8 mouse cellular contexts compared by ENCODE assay signal in the genomic region with DNA sequence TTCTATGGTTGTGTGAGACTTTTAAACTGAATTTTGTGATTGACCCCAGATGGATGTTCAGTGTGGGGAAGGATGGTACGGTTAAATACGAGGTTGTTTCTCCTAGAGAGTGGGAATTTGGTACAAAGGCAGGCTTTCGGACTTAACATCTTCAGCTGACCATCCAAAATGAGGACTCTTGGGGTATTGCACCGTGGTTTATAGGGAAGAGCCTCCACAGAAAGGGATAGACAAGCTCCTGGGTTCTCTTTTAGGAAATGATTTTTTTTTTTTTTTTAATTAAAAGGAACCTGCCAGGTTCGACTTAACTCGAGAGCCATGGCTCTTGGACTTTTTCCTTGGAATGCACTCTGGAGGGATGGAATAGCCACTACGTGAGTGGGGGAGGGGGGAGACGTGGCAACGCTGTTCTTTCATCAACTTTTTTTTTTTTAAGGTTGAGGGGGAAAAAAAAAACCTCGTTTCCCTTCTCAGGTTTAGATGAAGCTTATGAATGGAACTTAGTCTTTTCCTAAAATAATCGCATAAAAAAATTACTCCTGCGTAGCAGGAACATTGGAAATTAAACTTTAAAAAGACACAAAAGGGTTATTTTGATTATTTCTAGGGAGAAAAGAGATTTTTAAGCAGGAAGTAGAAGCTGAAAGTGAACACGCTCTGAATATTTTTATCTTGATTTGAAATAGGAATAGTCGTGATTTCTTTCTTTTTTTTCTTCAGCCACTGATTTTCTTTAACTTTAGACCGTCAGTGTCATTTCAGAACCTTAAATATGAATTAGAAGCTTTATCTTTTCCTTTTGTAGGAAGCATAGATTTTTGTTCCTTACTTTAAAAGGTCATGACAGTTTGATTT. TPM values are rescaled to one million over a fixed set of nuclear protein-coding genes. Genes with fewer than 3 reads are reported as not detected.
A peak's percentile ranks its signal among the peaks of the same experiment; 100 is the strongest.
DNase-seq lines count a peak whose midpoint lies in the region; ATAC-seq and TF ChIP-seq lines count a peak whose summit lies in the region.

No protein-coding gene starts in this region.

- H3K9ac ChIP-seq in hindbrain, postnatal 0 days (replicated peaks; ENCODE audit: low read length): peak overlapping the region; percentile 79; the same call in 1 of the 2 replicates
- H3K9ac ChIP-seq in liver, postnatal 0 days (replicated peaks): peak overlapping the region; percentile 90
- H3K9ac ChIP-seq in stomach, embryonic 15.5 days: peak overlapping the region; percentile 88

- TF ChIP-seq EP300 in liver, postnatal 0 days (IDR thresholded peaks at IDR 0.05; ENCODE audit: low read depth): no peak

- peak overlapping the region; percentile 64 for H3K4me2 ChIP-seq in hindbrain, postnatal 0 days (ENCODE audit: low read depth, low read length)
- peak overlapping the region; percentile 80 for H3K4me2 ChIP-seq in liver, postnatal 0 days (ENCODE audit: low read depth, low read length)
- peak overlapping the region; percentile 75 for H3K4me2 ChIP-seq in stomach, embryonic 15.5 days

- H3K9me3 ChIP-seq in hindbrain, postnatal 0 days (ENCODE audit: low read length): no peaks in the 10 kb centered on the region
- H3K9me3 ChIP-seq in liver, postnatal 0 days (ENCODE audit: low read length): no peaks in the 10 kb centered on the region
- H3K9me3 ChIP-seq in stomach, embryonic 15.5 days: no peaks in the 10 kb centered on the region

- peak; percentile 10 to 42 for DNase-seq in lung, adult 18-20 months
- no peak for DNase-seq in lung, postnatal 4 days
- peak; percentile 40 for DNase-seq in embryo, embryonic 9.5 days (ENCODE audit: extremely low spot score)
- DNase-seq in hindbrain, postnatal 0 days (ENCODE audit: low spot score): peak; percentile 24
- DNase-seq in liver, postnatal 0 days: no peak
- no peak for DNase-seq in thymus, postnatal 14 days

- peak overlapping the region; percentile 84; the same call in 1 of the 2 replicates for H3K27ac ChIP-seq in hindbrain, postnatal 0 days
- peak overlapping the region; percentile 84; the same call in 1 of the 2 replicates for H3K27ac ChIP-seq in liver, postnatal 0 days (ENCODE audit: low read depth)
- peak overlapping the region; percentile 96 for H3K27ac ChIP-seq in stomach, embryonic 15.5 days

- H3K4me3 ChIP-seq in hindbrain, postnatal 0 days (ENCODE audit: low read length): peak overlapping the region; percentile 69
- H3K4me3 ChIP-seq in liver, postnatal 0 days (ENCODE audit: low read depth, low read length): peak overlapping the region; percentile 66
- peak overlapping the region; percentile 89 for H3K4me3 ChIP-seq in stomach, embryonic 15.5 days (replicated peaks)

- 0 out of 2 replicates have a peak, but pooled peaks cover 10% of the 10 kb centered on the region for H3K4me1 ChIP-seq in hindbrain, postnatal 0 days (ENCODE audit: insufficient read depth, low read length)
- peaks cover 20% of the 10 kb centered on the region for H3K4me1 ChIP-seq in liver, postnatal 0 days (ENCODE audit: insufficient read depth)
- H3K4me1 ChIP-seq in stomach, embryonic 15.5 days: 0 out of 2 replicates have a peak, but pooled peaks cover 3% of the 10 kb centered on the region

- ATAC-seq in hindbrain, postnatal 0 days: no peak
- ATAC-seq in liver, postnatal 0 days: no peak
- no peak for ATAC-seq in stomach, embryonic 15.5 days (ENCODE audit: insufficient read depth, low FRiP score, low read depth)
- ATAC-seq in erythroid progenitor cell, adult 5-6 weeks (replicated peaks; ENCODE audit: low FRiP score, poor library complexity, severe bottlenecking): no peak

- H3K27me3 ChIP-seq in hindbrain, postnatal 0 days (ENCODE audit: insufficient read depth, low read length): no peaks in the 10 kb centered on the region
- H3K27me3 ChIP-seq in liver, postnatal 0 days (ENCODE audit: insufficient read depth, low read length): no peaks in the 10 kb centered on the region
- no peaks in the 10 kb centered on the region for H3K27me3 ChIP-seq in stomach, embryonic 15.5 days (replicated peaks)

- no peaks in the 10 kb centered on the region for H3K36me3 ChIP-seq in hindbrain, postnatal 0 days (ENCODE audit: insufficient read depth, low read length)
- no peaks in the 10 kb centered on the region for H3K36me3 ChIP-seq in liver, postnatal 0 days (replicated peaks; ENCODE audit: insufficient read depth, low read length)
- H3K36me3 ChIP-seq in stomach, embryonic 15.5 days: no peaks in the 10 kb centered on the region

- TF ChIP-seq CTCF in hindbrain, postnatal 0 days (IDR thresholded peaks at IDR 0.05; ENCODE audit: low read depth): no peak
- TF ChIP-seq CTCF in liver, postnatal 0 days (IDR thresholded peaks at IDR 0.05; ENCODE audit: low read depth): no peak

- 13% methylated on average over 15 of the region's 15 CpGs for WGBS in hindbrain, postnatal 0 days
- 18% methylated on average over 15 of the region's 15 CpGs for WGBS in liver, postnatal 0 days (ENCODE audit: insufficient replicate concordance)
- 11% methylated on average over 15 of the region's 15 CpGs for WGBS in stomach, embryonic 15.5 days

RNA-seq across cellular contexts. Expression of a gene that starts 1.4 kb away (rescaled TPM):
- 17.6 and 18.3 TPM in 2 replicates for total RNA-seq in hindbrain, postnatal 0 days (2014; rRNA removed)
- 12.7 and 13.3 TPM in 2 replicates for polyA plus RNA-seq in hindbrain, postnatal 0 days (2015; fragmentation: Nextera tagmentation; extraction: Ambion mirVana)
- 5.3 and 6.4 TPM in 2 replicates for polyA plus RNA-seq in liver, postnatal 0 days (2015; fragmentation: Nextera tagmentation; extraction: Ambion mirVana)
- 69.7 and 72.9 TPM in 2 replicates for polyA plus RNA-seq in stomach, embryonic 15.5 days (2015; fragmentation: Nextera tagmentation; extraction: Ambion mirVana)
- total RNA-seq in erythroid progenitor cell, adult 5-6 weeks (2015; ENCODE audit: low replicate concordance): 2.5 and 6.5 TPM in 2 replicates
- 8.9 and 12.9 TPM in 2 replicates for total RNA-seq in erythroid progenitor cell, adult 5-6 weeks (2017; ENCODE audit: low replicate concordance)

Comparison
In these comparisons a context has a peak if more than half of its experiments do, and no peak if none do; other contexts are left out.
1. DNase-seq: peak in lung, adult 18-20 months (2 of 2), embryo, embryonic 9.5 days (single experiment) and hindbrain, postnatal 0 days (single experiment); none in lung, postnatal 4 days (0 of 2), liver, postnatal 0 days (single experiment) and thymus, postnatal 14 days (single experiment).
2. Peak in every context shown above with its lines, with median percentiles within 50 percentile points of each other: H3K27ac ChIP-seq, H3K4me2 ChIP-seq, H3K4me3 ChIP-seq and H3K9ac ChIP-seq.